Mouse (Mus musculus) CD8-positive naive resting alpha-beta T cell, adult 2 months (primary cell): ENCODE results near the gene Esp31.

Experiments used
- DNase-seq, 2 experiments: peaks; one replicate each; pipeline ENCODE4 v3.0.0; 2022; ENCODE audit warnings: low read depth in 2 of 2, low spot score in 2 of 2

The Esp31 gene

GRCm38 (mm10) chr17:38639147-38639546, at the start of gene Esp31:
Gene Esp31 (plus strand): TSS chr17:38639447.
- DNase-seq: no peak
